ENCODE assay signal across 23 mouse cellular contexts in the genomic region with DNA sequence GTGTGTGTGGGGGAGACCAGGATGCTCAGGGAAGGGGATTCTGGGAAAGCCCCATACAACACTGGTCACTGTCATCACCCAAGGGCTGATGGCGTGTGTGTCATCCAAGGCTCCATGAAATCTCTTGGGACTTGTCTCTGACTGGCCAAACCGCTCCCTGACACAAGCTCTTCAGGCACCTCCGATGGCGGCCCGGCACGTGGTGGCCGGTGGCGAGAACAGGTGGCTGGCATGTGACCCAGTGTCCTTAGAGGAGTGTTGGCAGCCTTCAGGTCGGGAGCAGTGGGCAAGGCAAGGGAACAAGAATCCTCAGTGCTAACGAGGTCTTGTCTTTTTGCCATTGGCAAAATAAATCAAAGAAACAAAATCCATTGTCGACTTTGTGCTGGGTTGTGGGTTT. TPM values are rescaled to one million over a fixed set of nuclear protein-coding genes. Genes with fewer than 3 reads are reported as not detected.
A peak's percentile ranks its signal among the peaks of the same experiment; 100 is the strongest.
DNase-seq lines count a peak whose midpoint lies in the region; ATAC-seq and TF ChIP-seq lines count a peak whose summit lies in the region.
"Had no signal": no experiment of that assay in that cellular context is flagged by ENCODE, and none has a peak within 500 bp of the region (broad histone marks: within the 10 kb centered on the region; RNA-seq: fewer than 3 reads in every experiment).

No protein-coding gene starts in this region.

- TF ChIP-seq CTCF in cerebellum, adult 2 months (IDR thresholded peaks at IDR 0.05; ENCODE audit: borderline replicate concordance, insufficient read depth, low read depth, low read length), result no peak

- H3K4me1 ChIP-seq in cerebellum, adult 2 months (ENCODE audit: control insufficient read depth, insufficient read depth, low read length), result no peaks in the 10 kb centered on the region
- no peaks in the 10 kb centered on the region for H3K4me1 ChIP-seq in midbrain, embryonic 13.5 days (replicated peaks)
- no peaks in the 10 kb centered on the region for H3K4me1 ChIP-seq in midbrain, embryonic 15.5 days
- H3K4me1 ChIP-seq: forebrain, embryonic 10.5 days; intestine, embryonic 15.5 days had no signal

- no peak overlapping the region for H3K27ac ChIP-seq in cerebellum, adult 2 months (ENCODE audit: insufficient read depth, low read length)
- H3K27ac ChIP-seq in midbrain, embryonic 13.5 days, result no peak overlapping the region
- no peak overlapping the region for H3K27ac ChIP-seq in midbrain, embryonic 15.5 days
- H3K27ac ChIP-seq: embryonic facial prominence, embryonic 15.5 days; forebrain, embryonic 10.5 days; heart, embryonic 10.5 days; hindbrain, embryonic 13.5 days; intestine, embryonic 15.5 days had no signal

- no peak for TF ChIP-seq POLR2A in cerebellum, adult 2 months (IDR thresholded peaks at IDR 0.05; ENCODE audit: borderline replicate concordance, insufficient read depth, low read length)

- no peak overlapping the region for H3K9ac ChIP-seq in midbrain, embryonic 13.5 days (replicated peaks)
- no peak overlapping the region for H3K9ac ChIP-seq in midbrain, embryonic 15.5 days
- H3K9ac ChIP-seq: embryonic facial prominence, embryonic 15.5 days; hindbrain, embryonic 13.5 days; intestine, embryonic 15.5 days had no signal

- no peaks in the 10 kb centered on the region for H3K27me3 ChIP-seq in cerebellum, adult 2 months (ENCODE audit: control insufficient read depth, insufficient read depth, low read length)
- no peaks in the 10 kb centered on the region for H3K27me3 ChIP-seq in midbrain, embryonic 13.5 days
- H3K27me3 ChIP-seq in midbrain, embryonic 15.5 days (replicated peaks), result no peaks in the 10 kb centered on the region
- no peaks in the 10 kb centered on the region; the same call in 1 of the 2 replicates for H3K27me3 ChIP-seq in splenic B cell, adult 2 months (ENCODE audit: control insufficient read depth, insufficient read depth, low read length, poor library complexity, severe bottlenecking)
- H3K27me3 ChIP-seq: embryonic facial prominence, embryonic 15.5 days; hindbrain, embryonic 13.5 days; intestine, embryonic 15.5 days had no signal

- no peak overlapping the region for H3K4me3 ChIP-seq in cerebellum, adult 2 months (replicated peaks; ENCODE audit: insufficient read depth, low read depth, low read length)
- H3K4me3 ChIP-seq in midbrain, embryonic 13.5 days (replicated peaks), result no peak overlapping the region
- H3K4me3 ChIP-seq in midbrain, embryonic 15.5 days, result no peak overlapping the region
- H3K4me3 ChIP-seq: embryonic facial prominence, embryonic 15.5 days; erythroblast, embryonic 14.5 days; forebrain, embryonic 10.5 days; heart, embryonic 10.5 days; hindbrain, embryonic 13.5 days; intestine, embryonic 15.5 days had no signal

- H3K36me3 ChIP-seq in midbrain, embryonic 13.5 days, result peaks cover 75% of the 10 kb centered on the region
- peaks cover 46% of the 10 kb centered on the region for H3K36me3 ChIP-seq in midbrain, embryonic 15.5 days (replicated peaks)
- H3K36me3 ChIP-seq in splenic B cell, adult 2 months (ENCODE audit: control insufficient read depth, insufficient read depth, low read length, poor library complexity, severe bottlenecking), result peaks cover 4% of the 10 kb centered on the region; the same call in 1 of the 2 replicates

- no peak overlapping the region for H3K4me2 ChIP-seq in midbrain, embryonic 13.5 days (replicated peaks)
- H3K4me2 ChIP-seq in midbrain, embryonic 15.5 days, result no peak overlapping the region
- H3K4me2 ChIP-seq: embryonic facial prominence, embryonic 15.5 days; hindbrain, embryonic 13.5 days; intestine, embryonic 15.5 days had no signal

- 29% methylated on average over 11 of the region's 11 CpGs for WGBS in cerebellum, adult 2 months
- 90% methylated on average over 11 of the region's 11 CpGs for WGBS in midbrain, embryonic 13.5 days
- WGBS in midbrain, embryonic 15.5 days, result 89% methylated on average over 11 of the region's 11 CpGs

- DNase-seq in cerebellum, postnatal 10 days, result peak; percentile 60 to 61
- DNase-seq in cerebellum, adult 2 months, result no peak
- DNase-seq in gastrocnemius, adult 18-20 months (ENCODE audit: low spot score), result peak; percentile 59
- DNase-seq in gastrocnemius, postnatal 25 days, result no peak
- DNase-seq in splenic B cell, adult 2 months (ENCODE audit: low read depth, low spot score), result peak; percentile 21
- no peak for DNase-seq in testis, postnatal 10 days (ENCODE audit: low spot score)
- DNase-seq: adrenal gland, postnatal 10 days; cerebellum, adult 11 months; cerebellum, adult 9-11 months; embryo, embryonic 11 days; gastrocnemius, postnatal 36 days; heart, adult 18-20 months; heart, postnatal 10 days; heart, postnatal 4 days; kidney, adult 18-20 months had no signal

- ATAC-seq in midbrain, embryonic 13.5 days, result 0 out of 2 replicates have a peak, but pooled peaks have one; percentile 31
- ATAC-seq in midbrain, embryonic 15.5 days (replicated peaks), result no peak
- ATAC-seq: intestine, embryonic 15.5 days had no signal

- no peaks in the 10 kb centered on the region for H3K9me3 ChIP-seq in midbrain, embryonic 13.5 days
- H3K9me3 ChIP-seq in midbrain, embryonic 15.5 days, result no peaks in the 10 kb centered on the region
- H3K9me3 ChIP-seq: embryonic facial prominence, embryonic 15.5 days; forebrain, embryonic 10.5 days; heart, embryonic 10.5 days; hindbrain, embryonic 13.5 days; intestine, embryonic 15.5 days had no signal

RNA-seq across cellular contexts. Expression of a gene that starts 15.3 kb away (rescaled TPM):
- 88.5 and 95.4 TPM in 2 replicates for polyA plus RNA-seq in cerebellum, adult 2 months (2012; rRNA removed)
- total RNA-seq in gastrocnemius, adult 18-20 months (2021), result 10 to 100 TPM; 23.6 to 31.2 TPM
- total RNA-seq in gastrocnemius, postnatal 25 days (2021), result 10 to 100 TPM; 28.4 to 30.4 TPM
- polyA plus RNA-seq in midbrain, embryonic 13.5 days (2015; fragmentation: Nextera tagmentation; extraction: Ambion mirVana), result 32.8 and 35.0 TPM in 2 replicates
- polyA plus RNA-seq in midbrain, embryonic 15.5 days (2015; fragmentation: Nextera tagmentation; extraction: Ambion mirVana), result 47.9 and 54.9 TPM in 2 replicates

RNA-seq across cellular contexts. Expression of a gene that starts 36.7 kb away (rescaled TPM):
- polyA plus RNA-seq in cerebellum, adult 2 months (2012; rRNA removed), result 110 and 122 TPM in 2 replicates
- total RNA-seq in gastrocnemius, adult 18-20 months (2021), result 10 to 100 TPM; 45.4 to 48.0 TPM
- total RNA-seq in gastrocnemius, postnatal 25 days (2021), result 10 to 100 TPM; 43.1 to 43.9 TPM
- 233 and 269 TPM in 2 replicates for polyA plus RNA-seq in midbrain, embryonic 13.5 days (2015; fragmentation: Nextera tagmentation; extraction: Ambion mirVana)
- polyA plus RNA-seq in midbrain, embryonic 15.5 days (2015; fragmentation: Nextera tagmentation; extraction: Ambion mirVana), result 284 and 297 TPM in 2 replicates

Comparison
In these comparisons a context has a peak if more than half of its experiments do, and no peak if none do; other contexts are left out.
1. DNase-seq: peak in cerebellum, postnatal 10 days (2 of 2), gastrocnemius, adult 18-20 months (single experiment) and splenic B cell, adult 2 months (single experiment); none in cerebellum, adult 2 months (0 of 2), gastrocnemius, postnatal 25 days (single experiment) and testis, postnatal 10 days (single experiment).